Comparison of ENCODE assay signal across 20 mouse cellular contexts in genomic region chr13:49428042-49428675, GRCm38 (mm10). TPM values are rescaled to one million over a fixed set of nuclear protein-coding genes. Genes with fewer than 3 reads are reported as not detected.
DNase-seq lines count a peak whose midpoint lies in the region; ATAC-seq lines count a peak whose summit lies in the region.
"Had no signal": no experiment of that assay in that cellular context is flagged by ENCODE, and none has a peak within 500 bp of the region (broad histone marks: within the 10 kb centered on the region; RNA-seq: fewer than 3 reads in every experiment).

No protein-coding gene starts in this region.

- no peak overlapping the region for H3K4me3 ChIP-seq in heart, embryonic 12.5 days
- H3K4me3 ChIP-seq: embryonic facial prominence, embryonic 10.5 days; erythroblast, embryonic 14.5 days; hindbrain, embryonic 10.5 days; liver, embryonic 15.5 days; megakaryocyte, embryonic 14.5 days had no signal

- no peaks in the 10 kb centered on the region for H3K27me3 ChIP-seq in heart, embryonic 12.5 days (replicated peaks)
- H3K27me3 ChIP-seq: CH12.LX; liver, embryonic 15.5 days; megakaryocyte, embryonic 14.5 days had no signal

- peaks cover 5% of the 10 kb centered on the region for H3K36me3 ChIP-seq in heart, embryonic 12.5 days

- 85% methylated on average over 1 of the region's 1 CpGs for WGBS in heart, embryonic 12.5 days

- no peak overlapping the region for H3K27ac ChIP-seq in heart, embryonic 12.5 days (ENCODE audit: poor library complexity, severe bottlenecking)
- H3K27ac ChIP-seq: embryonic facial prominence, embryonic 10.5 days; hindbrain, embryonic 10.5 days; liver, embryonic 15.5 days had no signal

- peak; percentile 28 for DNase-seq in heart, adult 8-10 months (ENCODE audit: low spot score)
- DNase-seq in heart, postnatal 4 days, result no peak
- peak; percentile 17 to 39 for DNase-seq in lung, adult 18-20 months
- DNase-seq in lung, postnatal 4 days, result no peak
- peak; percentile 55 for DNase-seq in naive thymus-derived CD4-positive, alpha-beta T cell, adult 2 months (ENCODE audit: low read depth)
- DNase-seq: adrenal gland, postnatal 36 days; cerebellum, postnatal 25 days; kidney, adult 18-20 months; layer of hippocampus, postnatal 36 days; right cerebral cortex, postnatal 4 days; thymus, postnatal 14 days had no signal

- peaks cover 34% of the 10 kb centered on the region for H3K4me1 ChIP-seq in heart, embryonic 12.5 days (replicated peaks)

- no peak overlapping the region for H3K4me2 ChIP-seq in heart, embryonic 12.5 days
- H3K4me2 ChIP-seq: liver, embryonic 15.5 days had no signal

- no peak for ATAC-seq in heart, embryonic 12.5 days (ENCODE audit: insufficient number of reproducible peaks, low FRiP score)
- no peak for ATAC-seq in megakaryocyte progenitor cell, adult 5-6 weeks (replicated peaks; ENCODE audit: poor library complexity)
- ATAC-seq: midbrain, embryonic 16.5 days had no signal

- H3K9me3 ChIP-seq in heart, embryonic 12.5 days (replicated peaks), result no peaks in the 10 kb centered on the region
- H3K9me3 ChIP-seq: embryonic facial prominence, embryonic 10.5 days; hindbrain, embryonic 10.5 days; liver, embryonic 15.5 days; megakaryocyte, embryonic 14.5 days had no signal

- 0 out of 2 replicates have a peak overlapping the region, but pooled peaks have one; percentile 14 for H3K9ac ChIP-seq in heart, embryonic 12.5 days
- H3K9ac ChIP-seq: liver, embryonic 15.5 days had no signal

RNA-seq across cellular contexts. Expression of gene Ippk, which starts 7.1 kb away (rescaled TPM):
- total RNA-seq in heart, adult 8-10 months (2022), result 1 to 10 TPM; 5.5 to 7.5 (median 7.1) TPM
- total RNA-seq in heart, postnatal 4 days (2021), result 1 to 10 TPM; 9.5 to 9.9 TPM
- polyA plus RNA-seq in heart, embryonic 12.5 days (2016; fragmentation: Nextera tagmentation; extraction: Ambion mirVana), result 13.1 and 14.0 TPM in 2 replicates
- 4.6 and 5.1 TPM in 2 replicates for total RNA-seq in megakaryocyte progenitor cell, adult 5-6 weeks (2015)
- 12.1 and 15.3 TPM in 2 replicates for total RNA-seq in megakaryocyte progenitor cell, adult 5-6 weeks (2017)

Comparison
In these comparisons a context has a peak if more than half of its experiments do, and no peak if none do; other contexts are left out.
1. DNase-seq: peak in heart, adult 8-10 months (single experiment), lung, adult 18-20 months (2 of 2) and naive thymus-derived CD4-positive, alpha-beta T cell, adult 2 months (single experiment); none in heart, postnatal 4 days (single experiment) and lung, postnatal 4 days (0 of 2).